Mouse (Mus musculus): Measurements from ENCODE around the gene Commd1. TPM values are rescaled to one million over a fixed set of nuclear protein-coding genes. Genes with fewer than 3 reads are reported as not detected.
A peak's percentile ranks its signal among the peaks of the same experiment; 100 is the strongest.

Gene Commd1
- total and polyA plus RNA-seq, 3 experiments, result 102 to 113 TPM; not detected in 1

DNA sequence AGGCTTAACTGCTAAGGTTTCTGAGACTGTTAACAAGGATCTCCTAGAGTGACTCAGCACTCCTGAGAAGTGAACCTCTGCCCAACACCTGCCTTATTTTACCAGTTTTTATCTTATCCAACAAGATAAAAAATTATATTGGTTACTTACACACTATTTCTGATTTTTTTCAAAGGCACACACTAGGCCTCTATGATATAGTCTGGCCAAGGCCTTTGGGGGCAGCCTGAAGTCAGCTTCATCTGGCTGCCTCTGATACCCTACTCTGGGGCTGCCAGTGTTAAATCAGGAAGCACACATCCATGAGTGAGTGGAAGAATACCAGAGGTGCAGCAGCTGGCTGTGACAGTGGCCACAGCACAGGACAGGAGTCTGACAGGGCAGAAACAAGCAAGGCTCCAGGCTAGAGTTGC lies 75.7 kb downstream of the Commd1 start:
- Histone ChIP-seq H3K4me1 (ENCODE audit: control insufficient read depth in 1 of 2, insufficient read depth in 2 of 2, low read length in 2 of 2) (peaks cover 24 to 32% of the 10 kb centered on the region in 2 experiments), H3K4me3 (ENCODE audit: control insufficient read depth in 1 of 2, insufficient read depth in 1 of 2, low read depth in 2 of 2, low read length in 2 of 2) (no peak overlapping the region), H3K27ac (ENCODE audit: control insufficient read depth, low read depth, low read length) (no peak overlapping the region), H3K9me3 (replicated peaks; ENCODE audit: insufficient read depth, low read length) (no peaks in the 10 kb centered on the region), H3K27me3 (ENCODE audit: control insufficient read depth in 1 of 2, insufficient read depth in 2 of 2, low read length in 2 of 2) (no peaks in the 10 kb centered on the region), H3K36me3 (ENCODE audit: control insufficient read depth in 1 of 2, insufficient read depth in 2 of 2, low read length in 2 of 2) (peaks cover 0 to 33% of the 10 kb centered on the region in 2 experiments; a peak in 2 of 4 replicates), H3K9ac (ENCODE audit: control insufficient read depth, low read depth, low read length, poor library complexity, severe bottlenecking) (no peak overlapping the region), H3K79me2 (ENCODE audit: control insufficient read depth, insufficient read depth, low read length, poor library complexity) (no peaks in the 10 kb centered on the region)
- DNase-seq (ENCODE audit: low read depth, low spot score), result peak; percentile 63
- TF ChIP-seq MEF2A (IDR thresholded peaks at IDR 0.05; ENCODE audit: extremely low read depth, insufficient replicate concordance, low read depth, low read length, poor library complexity, severe bottlenecking) (no peak), EP300 (IDR thresholded peaks at IDR 0.05; ENCODE audit: low read depth in 1 of 2, low read length in 2 of 2) (peak; percentile 59 to 64; a peak in 3 of 4 replicates), TCF12 (IDR thresholded peaks at IDR 0.05; ENCODE audit: low read depth, low read length) (peak; percentile 57), SMC3 (IDR thresholded peaks at IDR 0.05; ENCODE audit: low read depth, low read length) (peak; percentile 8; the same call in 1 of the 2 replicates), ZKSCAN1 (IDR thresholded peaks at IDR 0.05; ENCODE audit: low read depth, low read length) (peak; percentile 36; the same call in 1 of the 2 replicates), ZNF384 (IDR thresholded peaks at IDR 0.05; ENCODE audit: low read depth, low read length) (peak; percentile 66), MYB (IDR thresholded peaks at IDR 0.05; ENCODE audit: low read depth, low read length) (no peak), JUND (IDR thresholded peaks at IDR 0.05; ENCODE audit: low read depth, low read length) (no peak), E2F4 (IDR thresholded peaks at IDR 0.05; ENCODE audit: borderline replicate concordance, low read depth, low read length) (no peak), ETS1 (IDR thresholded peaks at IDR 0.05; ENCODE audit: low read depth, low read length) (peak; percentile 54), MAFK (IDR thresholded peaks at IDR 0.05; ENCODE audit: borderline replicate concordance, low read depth, low read length) (peak; percentile 68; the same call in 1 of the 2 replicates), GABPA (IDR thresholded peaks at IDR 0.05; ENCODE audit: low read depth, low read length) (peak; percentile 80; the same call in 1 of the 2 replicates), TAL1 (IDR thresholded peaks at IDR 0.05; ENCODE audit: low read length) (peak; percentile 11; the same call in 1 of the 2 replicates), GATA1 (IDR thresholded peaks at IDR 0.05; ENCODE audit: low read depth, low read length) (peak; percentile 55), BHLHE40 (IDR thresholded peaks at IDR 0.05; ENCODE audit: borderline replicate concordance, low read depth, low read length) (0 out of 2 replicates have a peak, but pooled peaks have one; percentile 14), RCOR1 (IDR thresholded peaks at IDR 0.05; ENCODE audit: low read depth, low read length) (peak; percentile 88)

DNA sequence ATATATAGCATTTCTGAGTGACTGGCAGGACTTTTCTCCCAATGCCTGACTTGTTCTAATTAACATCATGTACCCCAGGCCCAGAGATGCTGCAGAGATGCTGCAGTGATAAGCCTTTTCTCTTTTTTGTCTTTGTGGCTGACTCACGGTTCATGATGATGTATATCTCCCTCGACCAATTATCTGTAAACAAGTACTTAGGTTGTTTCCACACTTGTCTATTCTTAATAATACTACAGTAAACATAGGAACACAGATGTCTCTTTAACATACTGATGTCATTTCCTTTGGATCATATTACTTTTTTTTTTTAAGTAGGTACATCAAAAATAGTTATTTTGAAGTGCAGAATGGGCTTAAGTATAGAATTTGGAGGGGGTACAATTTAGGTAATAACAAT lies 79.3 kb downstream of the Commd1 start:
- Histone ChIP-seq H3K27me3 (ENCODE audit: control insufficient read depth in 1 of 2, insufficient read depth in 2 of 2, low read length in 2 of 2) (no peaks in the 10 kb centered on the region), H3K4me3 (ENCODE audit: control insufficient read depth in 1 of 2, insufficient read depth in 1 of 2, low read depth in 2 of 2, low read length in 2 of 2) (no peak overlapping the region), H3K9me3 (replicated peaks; ENCODE audit: insufficient read depth, low read length) (no peaks in the 10 kb centered on the region), H3K9ac (ENCODE audit: control insufficient read depth, low read depth, low read length, poor library complexity, severe bottlenecking) (no peak overlapping the region), H3K4me1 (ENCODE audit: control insufficient read depth in 1 of 2, insufficient read depth in 2 of 2, low read length in 2 of 2) (peaks cover 22 to 32% of the 10 kb centered on the region in 2 experiments), H3K79me2 (ENCODE audit: control insufficient read depth, insufficient read depth, low read length, poor library complexity) (no peaks in the 10 kb centered on the region), H3K27ac (ENCODE audit: control insufficient read depth, low read depth, low read length) (no peak overlapping the region), H3K36me3 (ENCODE audit: control insufficient read depth in 1 of 2, insufficient read depth in 2 of 2, low read length in 2 of 2) (peaks cover 0 to 31% of the 10 kb centered on the region in 2 experiments; a peak in 2 of 4 replicates)
- TF ChIP-seq GATA1 (IDR thresholded peaks at IDR 0.05; ENCODE audit: low read depth, low read length), result peak; percentile 9; the same call in 1 of the 2 replicates
- TF ChIP-seq MYB (IDR thresholded peaks at IDR 0.05; ENCODE audit: low read depth, low read length), result no peak
- DNase-seq (ENCODE audit: low read depth, low spot score), result no peak
